Mouse (Mus musculus) retina, postnatal 7 days (tissue): Measurements from ENCODE around the gene Glrx5.

Source experiments
- DNase-seq: peaks from one replicate; pipeline ENCODE4 v3.0.0-alpha.2; 2012; ENCODE audit warnings: low read depth, low spot score

Gene Glrx5

GRCm38 (mm10) chr12:105068911-105069310 is 36.4 kb downstream of the Glrx5 start:
- no peak for DNase-seq

- DNase-seq, result peak; percentile 31
Measured at GRCm38 (mm10) chr12:105073708-105074107, 41.2 kb downstream of the Glrx5 start.

- DNase-seq, result no peak
Measured at GRCm38 (mm10) chr12:105075496-105075895, 43.0 kb downstream of the Glrx5 start.

DNA sequence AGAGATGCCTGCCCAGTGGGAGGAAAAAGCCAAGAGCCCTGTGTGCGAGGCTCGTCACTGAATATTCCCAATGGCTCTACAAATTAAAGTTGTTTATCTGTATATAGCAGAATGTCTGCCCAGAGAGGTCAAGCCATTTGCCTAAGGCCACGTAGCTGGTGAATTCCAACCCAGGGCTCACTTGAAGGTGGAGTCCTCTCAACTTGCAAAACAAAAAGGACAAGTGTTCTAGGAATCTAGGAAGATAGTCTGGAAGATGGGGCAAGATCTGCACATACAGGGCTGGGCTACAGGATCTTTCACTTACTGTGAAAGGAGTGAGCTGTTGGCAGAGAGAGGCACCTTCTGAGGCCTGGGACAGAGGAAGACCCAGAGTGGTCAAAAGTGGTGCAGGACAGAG is 44.0 kb downstream of the Glrx5 start:
- no peak for DNase-seq

DNA sequence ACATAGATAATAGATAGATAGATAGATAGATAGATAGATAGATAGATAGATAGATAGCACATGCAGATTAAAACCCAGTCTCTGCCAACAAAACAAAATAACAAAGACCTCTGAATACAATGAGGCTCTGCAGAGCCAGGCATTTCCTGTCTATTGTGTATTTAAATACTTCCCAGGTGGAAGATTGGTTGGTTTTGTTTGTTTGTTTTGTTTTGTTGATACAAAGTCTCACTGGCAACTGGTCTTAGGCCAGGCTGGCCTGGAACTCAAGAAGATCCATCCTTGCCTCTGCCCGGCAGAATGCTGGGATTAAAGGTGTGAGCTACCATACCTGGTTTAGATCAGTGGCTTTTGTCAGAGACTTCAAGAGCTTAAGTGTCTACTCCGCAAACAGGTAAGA is 44.7 kb downstream of the Glrx5 start:
- no peak for DNase-seq

GRCm38 (mm10) chr12:105084171-105084570 is 51.7 kb downstream of the Glrx5 start:
- DNase-seq, result no peak

GRCm38 (mm10) chr12:105084816-105085215 is 52.3 kb downstream of the Glrx5 start:
- no peak for DNase-seq

- DNase-seq, result no peak
Measured at GRCm38 (mm10) chr12:105085296-105085695, 52.8 kb downstream of the Glrx5 start.

GRCm38 (mm10) chr12:105086781-105087180 is 54.3 kb downstream of the Glrx5 start:
- DNase-seq, result no peak

GRCm38 (mm10) chr12:105087353-105087752 is 54.9 kb downstream of the Glrx5 start:
- DNase-seq, result no peak

- no peak for DNase-seq
Measured at GRCm38 (mm10) chr12:105089231-105089630, 56.7 kb downstream of the Glrx5 start.

DNA sequence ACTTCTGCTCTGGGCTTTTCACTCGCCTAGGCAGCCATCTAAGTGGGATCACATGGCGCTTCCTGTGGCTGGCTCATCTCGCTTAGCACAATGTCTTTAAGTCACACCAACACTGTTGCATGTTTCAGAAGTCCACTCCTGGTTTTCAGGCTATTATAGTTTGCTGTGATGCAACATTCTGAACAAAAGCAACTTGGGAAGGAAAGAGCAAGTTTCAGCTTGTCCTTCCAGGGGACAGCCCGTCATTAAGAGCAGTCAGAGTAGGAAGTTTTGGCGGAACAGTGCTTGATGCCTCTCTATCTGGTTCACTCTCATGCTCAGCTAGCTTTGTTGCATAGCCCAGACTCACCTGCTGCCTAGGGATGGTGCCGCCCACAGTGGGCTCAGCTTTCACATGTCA is 59.1 kb downstream of the Glrx5 start:
- no peak for DNase-seq
